Comparison of ENCODE assay signal across 27 mouse cellular contexts in the genomic region with DNA sequence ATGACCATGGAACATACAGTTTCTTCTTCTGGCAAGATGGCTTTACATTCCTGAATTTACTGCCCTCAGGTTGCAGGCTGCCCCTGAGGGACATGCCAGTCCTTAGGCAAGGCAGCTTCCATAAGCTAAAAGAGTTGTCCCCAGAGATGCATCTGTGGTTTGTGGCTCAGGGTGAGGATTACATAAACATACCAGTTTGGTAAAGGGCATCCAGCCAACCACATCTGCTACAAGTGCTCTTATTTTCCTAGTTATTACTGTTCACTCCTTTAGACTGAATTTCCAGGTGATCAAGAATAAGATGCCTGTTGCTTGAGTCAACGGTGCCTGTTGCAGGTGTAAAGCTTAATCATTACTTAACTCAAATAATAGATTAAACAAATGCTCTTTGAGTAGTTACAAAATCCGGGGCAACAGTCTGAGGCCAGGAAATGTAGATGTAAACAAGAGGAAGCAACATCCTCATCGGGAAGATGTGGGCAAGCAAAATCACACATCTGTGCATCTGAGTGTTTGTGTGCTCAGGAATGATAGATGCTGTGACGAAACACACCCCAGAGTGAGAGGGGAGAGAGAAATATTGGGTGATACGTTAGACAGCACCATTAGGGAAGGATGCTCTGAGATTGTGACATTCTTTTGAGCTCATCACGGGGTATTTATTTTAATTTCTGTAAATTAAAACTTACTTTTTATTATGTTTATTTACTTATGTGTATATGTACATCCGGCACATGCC. TPM values are rescaled to one million over a fixed set of nuclear protein-coding genes. Genes with fewer than 3 reads are reported as not detected.
DNase-seq lines count a peak whose midpoint lies in the region; ATAC-seq lines count a peak whose summit lies in the region.
"Had no signal": no experiment of that assay in that cellular context is flagged by ENCODE, and none has a peak within 500 bp of the region (broad histone marks: within the 10 kb centered on the region; RNA-seq: fewer than 3 reads in every experiment).

No protein-coding gene starts in this region.

- no peaks in the 10 kb centered on the region for H3K9me3 ChIP-seq in embryonic facial prominence, embryonic 14.5 days (ENCODE audit: control insufficient read depth, low read length)
- H3K9me3 ChIP-seq in embryonic facial prominence, embryonic 10.5 days: no peaks in the 10 kb centered on the region
- no peaks in the 10 kb centered on the region for H3K9me3 ChIP-seq in lung, embryonic 15.5 days
- no peaks in the 10 kb centered on the region for H3K9me3 ChIP-seq in midbrain, embryonic 16.5 days (replicated peaks; ENCODE audit: control insufficient read depth, low read length, poor library complexity, severe bottlenecking)
- H3K9me3 ChIP-seq: embryonic facial prominence, embryonic 12.5 days; forebrain, embryonic 12.5 days; forebrain, embryonic 15.5 days; heart, embryonic 10.5 days; heart, embryonic 13.5 days had no signal

- H3K36me3 ChIP-seq in embryonic facial prominence, embryonic 14.5 days (ENCODE audit: control insufficient read depth, insufficient read depth, low read length): no peaks in the 10 kb centered on the region
- no peaks in the 10 kb centered on the region for H3K36me3 ChIP-seq in embryonic facial prominence, embryonic 10.5 days (replicated peaks)
- H3K36me3 ChIP-seq in lung, embryonic 15.5 days: no peaks in the 10 kb centered on the region
- H3K36me3 ChIP-seq in midbrain, embryonic 16.5 days (ENCODE audit: control insufficient read depth, insufficient read depth, low read length): no peaks in the 10 kb centered on the region
- H3K36me3 ChIP-seq: embryonic facial prominence, embryonic 12.5 days; forebrain, embryonic 12.5 days; forebrain, embryonic 15.5 days; heart, embryonic 10.5 days; heart, embryonic 13.5 days had no signal

- no peaks in the 10 kb centered on the region for H3K4me1 ChIP-seq in embryonic facial prominence, embryonic 14.5 days (ENCODE audit: control insufficient read depth, insufficient read depth, low read length)
- peaks cover 1% of the 10 kb centered on the region; the same call in 1 of the 2 replicates for H3K4me1 ChIP-seq in embryonic facial prominence, embryonic 10.5 days
- peaks cover 5% of the 10 kb centered on the region; the same call in 1 of the 2 replicates for H3K4me1 ChIP-seq in lung, embryonic 15.5 days
- no peaks in the 10 kb centered on the region for H3K4me1 ChIP-seq in midbrain, embryonic 16.5 days (ENCODE audit: control insufficient read depth, insufficient read depth, low read length)
- H3K4me1 ChIP-seq: embryonic facial prominence, embryonic 12.5 days; forebrain, embryonic 12.5 days had no signal

- H3K4me2 ChIP-seq in embryonic facial prominence, embryonic 14.5 days (ENCODE audit: low read depth, low read length): no peak overlapping the region
- H3K4me2 ChIP-seq in lung, embryonic 15.5 days: no peak overlapping the region
- H3K4me2 ChIP-seq in midbrain, embryonic 16.5 days (ENCODE audit: low read length): no peak overlapping the region
- H3K4me2 ChIP-seq: embryonic facial prominence, embryonic 12.5 days; forebrain, embryonic 12.5 days; forebrain, embryonic 15.5 days; heart, embryonic 13.5 days; hindbrain, embryonic 14.5 days had no signal

- DNase-seq in embryonic facial prominence, embryonic 14.5 days (ENCODE audit: low spot score): peak; percentile 13
- DNase-seq in embryonic facial prominence, embryonic 10.5 days (ENCODE audit: low spot score): no peak
- no peak for DNase-seq in lung, postnatal 25 days (ENCODE audit: low spot score)
- peak; percentile 1 for DNase-seq in lung, postnatal 36 days
- DNase-seq in lung, postnatal 4 days: no peak
- DNase-seq in yolk sac, embryonic 10.5 days (ENCODE audit: low spot score): no peak
- DNase-seq: adrenal gland, postnatal 10 days; adrenal gland, postnatal 36 days; cerebellum, adult 18-20 months; cerebellum, adult 9-10 months; cerebellum, postnatal 14 days; gastrocnemius, postnatal 25 days; heart, adult 18-20 months; heart, postnatal 14 days; heart, postnatal 4 days had no signal

- WGBS in embryonic facial prominence, embryonic 14.5 days: 77% methylated on average over 7 of the region's 7 CpGs
- 80% methylated on average over 7 of the region's 7 CpGs for WGBS in embryonic facial prominence, embryonic 10.5 days
- WGBS in lung, embryonic 15.5 days: 23% methylated on average over 7 of the region's 7 CpGs
- 82% methylated on average over 7 of the region's 7 CpGs for WGBS in midbrain, embryonic 16.5 days

- no peak overlapping the region for H3K9ac ChIP-seq in embryonic facial prominence, embryonic 14.5 days (ENCODE audit: low read depth, low read length)
- H3K9ac ChIP-seq in lung, embryonic 15.5 days: no peak overlapping the region
- H3K9ac ChIP-seq in midbrain, embryonic 16.5 days (ENCODE audit: low read depth, low read length): no peak overlapping the region
- H3K9ac ChIP-seq: embryonic facial prominence, embryonic 12.5 days; forebrain, embryonic 12.5 days; forebrain, embryonic 15.5 days; heart, embryonic 13.5 days; hindbrain, embryonic 14.5 days had no signal

- no peak overlapping the region for H3K27ac ChIP-seq in embryonic facial prominence, embryonic 14.5 days (replicated peaks; ENCODE audit: low read depth, low read length)
- no peak overlapping the region for H3K27ac ChIP-seq in embryonic facial prominence, embryonic 10.5 days (replicated peaks)
- H3K27ac ChIP-seq in lung, embryonic 15.5 days: no peak overlapping the region
- H3K27ac ChIP-seq in midbrain, embryonic 16.5 days (ENCODE audit: low read length): no peak overlapping the region
- H3K27ac ChIP-seq: embryonic facial prominence, embryonic 12.5 days; forebrain, embryonic 12.5 days; forebrain, embryonic 15.5 days; heart, embryonic 10.5 days; heart, embryonic 13.5 days; hindbrain, embryonic 14.5 days; hindbrain, postnatal 0 days had no signal

- no peak overlapping the region for H3K4me3 ChIP-seq in embryonic facial prominence, embryonic 14.5 days (ENCODE audit: low read depth, low read length)
- H3K4me3 ChIP-seq in embryonic facial prominence, embryonic 10.5 days: no peak overlapping the region
- no peak overlapping the region for H3K4me3 ChIP-seq in lung, embryonic 15.5 days
- H3K4me3 ChIP-seq in midbrain, embryonic 16.5 days (ENCODE audit: low read depth, low read length): no peak overlapping the region
- H3K4me3 ChIP-seq: embryonic facial prominence, embryonic 12.5 days; erythroblast, embryonic 14.5 days; forebrain, embryonic 12.5 days; forebrain, embryonic 15.5 days; heart, embryonic 10.5 days; heart, embryonic 13.5 days had no signal

- no peak for ATAC-seq in embryonic facial prominence, embryonic 14.5 days (ENCODE audit: low read depth)
- peak; percentile 75; the same call in 1 of the 2 replicates for ATAC-seq in lung, embryonic 15.5 days (ENCODE audit: borderline replicate concordance, extremely low read depth, low FRiP score, low TSS enrichment)
- no peak for ATAC-seq in midbrain, embryonic 16.5 days
- ATAC-seq: forebrain, embryonic 15.5 days; hindbrain, postnatal 0 days; Patski had no signal

- no peaks in the 10 kb centered on the region for H3K27me3 ChIP-seq in embryonic facial prominence, embryonic 14.5 days (replicated peaks; ENCODE audit: control insufficient read depth, insufficient read depth, low read length)
- peaks cover 9% of the 10 kb centered on the region; the same call in 1 of the 2 replicates for H3K27me3 ChIP-seq in embryonic facial prominence, embryonic 10.5 days (replicated peaks; ENCODE audit: low read depth, poor library complexity, severe bottlenecking)
- H3K27me3 ChIP-seq in lung, embryonic 15.5 days: peaks cover 4% of the 10 kb centered on the region; the same call in 1 of the 2 replicates
- H3K27me3 ChIP-seq in midbrain, embryonic 16.5 days (ENCODE audit: control insufficient read depth, insufficient read depth, low read depth, low read length): no peaks in the 10 kb centered on the region
- H3K27me3 ChIP-seq: Patski had no signal

RNA-seq across cellular contexts. Expression of gene Cacng3, which starts 4.8 kb away (rescaled TPM):
- polyA plus RNA-seq in embryonic facial prominence, embryonic 14.5 days (2014; fragmentation: Nextera tagmentation; extraction: Ambion mirVana): 0.33 and 0.52 TPM in 2 replicates
- polyA plus RNA-seq in embryonic facial prominence, embryonic 10.5 days (2016; fragmentation: Nextera tagmentation; extraction: Ambion mirVana): 0.06 TPM in 1 of 2 replicates, not detected in the other
- polyA plus RNA-seq in lung, embryonic 15.5 days (2015; fragmentation: Nextera tagmentation; extraction: Ambion mirVana): 0.10 and 0.13 TPM in 2 replicates
- 28.8 and 30.7 TPM in 2 replicates for polyA plus RNA-seq in midbrain, embryonic 16.5 days (2015; fragmentation: Nextera tagmentation; extraction: Ambion mirVana)
- polyA plus RNA-seq: embryonic facial prominence, embryonic 12.5 days; erythroblast, embryonic 14.5 days; gonadal fat pad, adult 2 months; heart, embryonic 10.5 days; Patski had no signal

Comparison
In these comparisons a context has a peak if more than half of its experiments do, and no peak if none do; other contexts are left out.
1. DNase-seq: peak in embryonic facial prominence, embryonic 14.5 days (single experiment) and lung, postnatal 36 days (single experiment); none in embryonic facial prominence, embryonic 10.5 days (single experiment), lung, postnatal 25 days (single experiment), lung, postnatal 4 days (0 of 2) and yolk sac, embryonic 10.5 days (single experiment).
2. RNA of gene Cacng3, which starts 4.8 kb away (polyA plus RNA-seq): 28.8 to 30.7 TPM in midbrain, embryonic 16.5 days; 0.33 to 0.52 TPM in embryonic facial prominence, embryonic 14.5 days, 0.10 to 0.13 TPM in lung, embryonic 15.5 days and 0.06 TPM in embryonic facial prominence, embryonic 10.5 days; every median in the first group is over 10 times any median in the second.